Comparison of ENCODE assay signal across 8 mouse cellular contexts in the genomic region with DNA sequence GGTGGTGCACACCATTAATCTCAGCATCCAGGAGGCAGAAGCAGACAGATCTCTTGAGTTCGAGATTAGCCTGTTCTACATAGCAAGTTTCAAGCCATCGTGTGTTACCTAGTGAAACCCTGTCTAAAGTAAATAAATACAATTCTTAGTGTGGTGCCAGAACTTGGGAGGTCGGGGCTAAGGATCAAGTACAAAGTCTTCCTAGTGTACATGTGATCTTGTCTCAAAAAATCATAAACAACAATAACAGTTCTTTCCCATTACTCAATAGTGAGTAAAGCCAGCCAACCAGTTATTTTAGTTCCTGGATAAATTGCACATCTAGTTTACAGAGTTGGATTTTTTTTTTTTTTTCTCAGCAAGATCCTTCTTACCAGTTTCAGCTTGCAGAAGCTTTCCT. TPM values are rescaled to one million over a fixed set of nuclear protein-coding genes. Genes with fewer than 3 reads are reported as not detected.
DNase-seq lines count a peak whose midpoint lies in the region; ATAC-seq and TF ChIP-seq lines count a peak whose summit lies in the region.

No protein-coding gene starts in this region.

- DNase-seq in heart, postnatal 0 days (ENCODE audit: low spot score) = no peak
- no peak for DNase-seq in heart, adult 18-20 months
- DNase-seq in midbrain, embryonic 11.5 days (ENCODE audit: low spot score, missing footprints) = no peak
- no peak for DNase-seq in cerebellum, adult 2 months
- no peak for DNase-seq in cerebellum, adult 11-12 months
- DNase-seq in adrenal gland, adult (ENCODE audit: inconsistent age in 2 of 2, low spot score in 1 of 2) = no peak

- no peaks in the 10 kb centered on the region for H3K36me3 ChIP-seq in heart, postnatal 0 days (replicated peaks; ENCODE audit: control insufficient read depth, insufficient read depth, low read length)
- H3K36me3 ChIP-seq in hindbrain, embryonic 13.5 days = peaks cover 6% of the 10 kb centered on the region; the same call in 1 of the 2 replicates
- H3K36me3 ChIP-seq in midbrain, embryonic 11.5 days (ENCODE audit: control insufficient read depth, insufficient read depth, low read length) = 0 out of 2 replicates have a peak, but pooled peaks cover 2% of the 10 kb centered on the region

- TF ChIP-seq CTCF in heart, postnatal 0 days (IDR thresholded peaks at IDR 0.05; ENCODE audit: low read depth) = no peak
- no peak for TF ChIP-seq CTCF in cerebellum, adult 2 months (IDR thresholded peaks at IDR 0.05; ENCODE audit: borderline replicate concordance, insufficient read depth, low read depth, low read length)

- peak overlapping the region; percentile 75; the same call in 1 of the 2 replicates for H3K4me3 ChIP-seq in heart, postnatal 0 days (ENCODE audit: low read depth, low read length)
- H3K4me3 ChIP-seq in brown adipose tissue, adult 24 weeks (ENCODE audit: insufficient read depth, low read depth, low read length) = peak overlapping the region; percentile 82; the same call in 1 of the 2 replicates
- H3K4me3 ChIP-seq in hindbrain, embryonic 13.5 days = peak overlapping the region; percentile 59
- H3K4me3 ChIP-seq in midbrain, embryonic 11.5 days (ENCODE audit: low read depth, low read length) = peak overlapping the region; percentile 67
- H3K4me3 ChIP-seq in cerebellum, adult 2 months (replicated peaks; ENCODE audit: insufficient read depth, low read depth, low read length) = no peak overlapping the region

- H3K9me3 ChIP-seq in heart, postnatal 0 days (replicated peaks; ENCODE audit: control insufficient read depth, low read length) = no peaks in the 10 kb centered on the region
- no peaks in the 10 kb centered on the region for H3K9me3 ChIP-seq in hindbrain, embryonic 13.5 days
- H3K9me3 ChIP-seq in midbrain, embryonic 11.5 days (ENCODE audit: control insufficient read depth, low read length) = no peaks in the 10 kb centered on the region

- H3K27me3 ChIP-seq in heart, postnatal 0 days (ENCODE audit: control insufficient read depth, insufficient read depth, low read length) = no peaks in the 10 kb centered on the region
- H3K27me3 ChIP-seq in hindbrain, embryonic 13.5 days = 0 out of 2 replicates have a peak, but pooled peaks cover 4% of the 10 kb centered on the region
- peaks cover 8% of the 10 kb centered on the region for H3K27me3 ChIP-seq in midbrain, embryonic 11.5 days (ENCODE audit: control insufficient read depth, insufficient read depth, low read length)
- no peaks in the 10 kb centered on the region for H3K27me3 ChIP-seq in cerebellum, adult 2 months (ENCODE audit: control insufficient read depth, insufficient read depth, low read length)

- H3K4me2 ChIP-seq in heart, postnatal 0 days (ENCODE audit: low read depth, low read length) = peak overlapping the region; percentile 67
- H3K4me2 ChIP-seq in hindbrain, embryonic 13.5 days = peak overlapping the region; percentile 65
- peak overlapping the region; percentile 74 for H3K4me2 ChIP-seq in midbrain, embryonic 11.5 days

- TF ChIP-seq EP300 in heart, postnatal 0 days (IDR thresholded peaks at IDR 0.05; ENCODE audit: low read depth) = no peak

- peaks cover 12% of the 10 kb centered on the region; the same call in 1 of the 2 replicates for H3K4me1 ChIP-seq in heart, postnatal 0 days (ENCODE audit: control insufficient read depth, insufficient read depth)
- no peaks in the 10 kb centered on the region; the same call in 1 of the 2 replicates for H3K4me1 ChIP-seq in brown adipose tissue, adult 24 weeks (ENCODE audit: control insufficient read depth, insufficient read depth, insufficient read length, low read length)
- H3K4me1 ChIP-seq in hindbrain, embryonic 13.5 days (replicated peaks) = 0 out of 2 replicates have a peak, but pooled peaks cover 6% of the 10 kb centered on the region
- peaks cover 3% of the 10 kb centered on the region; the same call in 1 of the 2 replicates for H3K4me1 ChIP-seq in midbrain, embryonic 11.5 days (ENCODE audit: control insufficient read depth, insufficient read depth, low read length)
- peaks cover 3% of the 10 kb centered on the region for H3K4me1 ChIP-seq in cerebellum, adult 2 months (ENCODE audit: control insufficient read depth, insufficient read depth, low read length)

- 66% methylated on average over 3 of the region's 3 CpGs for whole genome bisulfite sequencing in heart, postnatal 0 days
- 75% methylated on average over 3 of the region's 3 CpGs for WGBS in hindbrain, embryonic 13.5 days
- 63% methylated on average over 3 of the region's 3 CpGs for WGBS in midbrain, embryonic 11.5 days
- WGBS in cerebellum, adult 2 months = 73% methylated on average over 3 of the region's 3 CpGs

- H3K27ac ChIP-seq in heart, postnatal 0 days (ENCODE audit: low read depth) = 0 out of 2 replicates have a peak overlapping the region, but pooled peaks have one; percentile 79
- H3K27ac ChIP-seq in brown adipose tissue, adult 24 weeks (replicated peaks; ENCODE audit: low read depth, low read length) = no peak overlapping the region
- H3K27ac ChIP-seq in hindbrain, embryonic 13.5 days = no peak overlapping the region
- no peak overlapping the region for H3K27ac ChIP-seq in midbrain, embryonic 11.5 days (ENCODE audit: low read depth, low read length)
- H3K27ac ChIP-seq in cerebellum, adult 2 months (ENCODE audit: insufficient read depth, low read length) = no peak overlapping the region

- no peak for TF ChIP-seq POLR2A in cerebellum, adult 2 months (IDR thresholded peaks at IDR 0.05; ENCODE audit: borderline replicate concordance, insufficient read depth, low read length)

- no peak for ATAC-seq in heart, postnatal 0 days (ENCODE audit: insufficient read depth, low read depth)
- ATAC-seq in hindbrain, embryonic 13.5 days (ENCODE audit: low FRiP score) = no peak
- ATAC-seq in midbrain, embryonic 11.5 days (ENCODE audit: low FRiP score) = no peak

- no peak overlapping the region for H3K9ac ChIP-seq in heart, postnatal 0 days (replicated peaks; ENCODE audit: low read depth, low read length)
- no peak overlapping the region for H3K9ac ChIP-seq in hindbrain, embryonic 13.5 days
- H3K9ac ChIP-seq in midbrain, embryonic 11.5 days (ENCODE audit: low read length) = peak overlapping the region; percentile 82; the same call in 1 of the 2 replicates

RNA-seq across cellular contexts. Expression of gene Akip1, which starts 1.0 kb away (rescaled TPM):
- 6.9 and 14.8 TPM in 2 replicates for total RNA-seq in heart, postnatal 0 days (2014; rRNA removed; ENCODE audit: low replicate concordance)
- 29.5 and 32.7 TPM in 2 replicates for polyA plus RNA-seq in heart, postnatal 0 days (2015; fragmentation: Nextera tagmentation; extraction: Ambion mirVana)
- 10 to 100 TPM; 13.5 to 14.7 TPM for total RNA-seq in heart, adult 18-20 months (2021)
- 26.1 and 34.8 TPM in 2 replicates for polyA plus RNA-seq in brown adipose tissue, adult 24 weeks (2012; ENCODE audit: insufficient read depth, insufficient read length, missing spikeins)
- polyA plus RNA-seq in hindbrain, embryonic 13.5 days (2015; fragmentation: Nextera tagmentation; extraction: Ambion mirVana) = 15.5 TPM in 2 replicates
- 19.4 and 20.7 TPM in 2 replicates for polyA plus RNA-seq in midbrain, embryonic 11.5 days (2014; fragmentation: Nextera tagmentation; extraction: Ambion mirVana)
- polyA plus RNA-seq in cerebellum, adult 2 months (2012; rRNA removed) = 6.7 and 6.9 TPM in 2 replicates

RNA-seq across cellular contexts. Expression of gene St5, which starts 1.1 kb away (rescaled TPM):
- total RNA-seq in heart, postnatal 0 days (2014; rRNA removed; ENCODE audit: low replicate concordance) = 58.8 and 60.7 TPM in 2 replicates
- polyA plus RNA-seq in heart, postnatal 0 days (2015; fragmentation: Nextera tagmentation; extraction: Ambion mirVana) = 26.9 and 28.8 TPM in 2 replicates
- 10 to 100 TPM; 19.3 to 27.9 TPM for total RNA-seq in heart, adult 18-20 months (2021)
- polyA plus RNA-seq in brown adipose tissue, adult 24 weeks (2012; ENCODE audit: insufficient read depth, insufficient read length, missing spikeins) = 6.9 and 13.4 TPM in 2 replicates
- 22.6 and 25.6 TPM in 2 replicates for polyA plus RNA-seq in hindbrain, embryonic 13.5 days (2015; fragmentation: Nextera tagmentation; extraction: Ambion mirVana)
- 37.9 and 41.6 TPM in 2 replicates for polyA plus RNA-seq in midbrain, embryonic 11.5 days (2014; fragmentation: Nextera tagmentation; extraction: Ambion mirVana)
- 43.8 and 44.8 TPM in 2 replicates for polyA plus RNA-seq in cerebellum, adult 2 months (2012; rRNA removed)

RNA-seq across cellular contexts. Expression of gene BC051019, which starts 19.2 kb away (rescaled TPM):
- 0.27 TPM in 1 of 2 replicates, not detected in the other for total RNA-seq in heart, postnatal 0 days (2014; rRNA removed; ENCODE audit: low replicate concordance)
- 0.48 TPM in 1 of 2 replicates, not detected in the other for polyA plus RNA-seq in heart, postnatal 0 days (2015; fragmentation: Nextera tagmentation; extraction: Ambion mirVana)
- total RNA-seq in heart, adult 18-20 months (2021) = under 1 TPM in 1 of 2 experiments, not detected in 1; 0.64 TPM
- not detected in 2 replicates for polyA plus RNA-seq in brown adipose tissue, adult 24 weeks (2012; ENCODE audit: insufficient read depth, insufficient read length, missing spikeins)
- polyA plus RNA-seq in hindbrain, embryonic 13.5 days (2015; fragmentation: Nextera tagmentation; extraction: Ambion mirVana) = 0.16 and 1.00 TPM in 2 replicates
- not detected in 2 replicates for polyA plus RNA-seq in midbrain, embryonic 11.5 days (2014; fragmentation: Nextera tagmentation; extraction: Ambion mirVana)
- polyA plus RNA-seq in cerebellum, adult 2 months (2012; rRNA removed) = 0.16 and 0.20 TPM in 2 replicates

RNA-seq across cellular contexts. Expression of gene Ascl3, which starts 27.1 kb away (rescaled TPM):
- total RNA-seq in heart, postnatal 0 days (2014; rRNA removed; ENCODE audit: low replicate concordance) = not detected in 2 replicates
- polyA plus RNA-seq in heart, postnatal 0 days (2015; fragmentation: Nextera tagmentation; extraction: Ambion mirVana) = 0.34 TPM in 1 of 2 replicates, not detected in the other
- total RNA-seq in heart, adult 18-20 months (2021) = not detected
- polyA plus RNA-seq in brown adipose tissue, adult 24 weeks (2012; ENCODE audit: insufficient read depth, insufficient read length, missing spikeins) = not detected in 2 replicates
- 0.42 TPM in 1 of 2 replicates, not detected in the other for polyA plus RNA-seq in hindbrain, embryonic 13.5 days (2015; fragmentation: Nextera tagmentation; extraction: Ambion mirVana)
- polyA plus RNA-seq in midbrain, embryonic 11.5 days (2014; fragmentation: Nextera tagmentation; extraction: Ambion mirVana) = 0.20 TPM in 1 of 2 replicates, not detected in the other
- 0.22 and 0.39 TPM in 2 replicates for polyA plus RNA-seq in cerebellum, adult 2 months (2012; rRNA removed)

RNA-seq across cellular contexts. Expression of gene Tmem9b, which starts 48.2 kb away (rescaled TPM):
- total RNA-seq in heart, postnatal 0 days (2014; rRNA removed; ENCODE audit: low replicate concordance) = 111 and 142 TPM in 2 replicates
- 72.9 and 74.8 TPM in 2 replicates for polyA plus RNA-seq in heart, postnatal 0 days (2015; fragmentation: Nextera tagmentation; extraction: Ambion mirVana)
- total RNA-seq in heart, adult 18-20 months (2021) = 10 to 100 TPM; 29.2 to 31.1 TPM
- 47.8 and 65.8 TPM in 2 replicates for polyA plus RNA-seq in brown adipose tissue, adult 24 weeks (2012; ENCODE audit: insufficient read depth, insufficient read length, missing spikeins)
- 110 and 113 TPM in 2 replicates for polyA plus RNA-seq in hindbrain, embryonic 13.5 days (2015; fragmentation: Nextera tagmentation; extraction: Ambion mirVana)
- polyA plus RNA-seq in midbrain, embryonic 11.5 days (2014; fragmentation: Nextera tagmentation; extraction: Ambion mirVana) = 63.9 and 69.4 TPM in 2 replicates
- polyA plus RNA-seq in cerebellum, adult 2 months (2012; rRNA removed) = 135 and 140 TPM in 2 replicates
